Mouse (Mus musculus): ENCODE measurements around the gene Rmnd1.

DNA sequence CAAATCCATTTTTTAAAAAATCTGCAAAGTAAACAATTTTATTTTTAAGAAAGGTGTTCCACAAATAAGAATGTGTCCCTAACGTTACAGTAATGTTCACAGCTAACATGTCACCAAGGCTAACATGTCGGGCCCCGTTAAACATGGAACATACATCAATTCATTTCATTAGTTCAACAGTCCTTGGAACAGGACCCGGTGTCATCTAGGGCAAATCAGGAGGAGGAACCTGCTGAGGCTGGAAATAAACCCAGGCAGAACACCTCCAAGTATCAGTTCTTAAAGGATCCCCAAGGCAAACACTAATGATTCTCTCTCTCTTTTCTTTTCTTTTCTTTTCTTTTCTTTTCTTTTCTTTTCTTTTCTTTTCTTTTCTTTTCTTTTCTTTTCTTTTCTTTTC is 57.5 kb downstream of the Rmnd1 start:
- TF ChIP-seq CTCF (IDR thresholded peaks at IDR 0.05; ENCODE audit: extremely low read depth, insufficient read depth, low read length) = no peak
- TF ChIP-seq POLR2A (IDR thresholded peaks at IDR 0.05; ENCODE audit: extremely low read depth, insufficient read depth, low read length) = no peak
